Mouse (Mus musculus) layer of hippocampus, postnatal 36 days (tissue): Measurements from ENCODE around the gene Pea15a. TPM values are rescaled to one million over a fixed set of nuclear protein-coding genes. Genes with fewer than 3 reads are reported as not detected.
"Not testable (repeated sequence)": the region's sequence is repeated elsewhere in the genome, so short reads cannot be mapped to it uniquely, and the experiment has no call there.

Experiments
- DNase-seq, 2 experiments: peaks; one replicate each; pipeline ENCODE4 v3.0.0; 2022
- total RNA-seq, 2 experiments: library from RNA; stranded (reverse); gene quantifications; 2 replicates each; pipeline ENCODE4 v1.2.3; 2021

The Pea15a gene
- total RNA-seq, result 100 to 1,000 TPM; 418 to 426 TPM

DNA sequence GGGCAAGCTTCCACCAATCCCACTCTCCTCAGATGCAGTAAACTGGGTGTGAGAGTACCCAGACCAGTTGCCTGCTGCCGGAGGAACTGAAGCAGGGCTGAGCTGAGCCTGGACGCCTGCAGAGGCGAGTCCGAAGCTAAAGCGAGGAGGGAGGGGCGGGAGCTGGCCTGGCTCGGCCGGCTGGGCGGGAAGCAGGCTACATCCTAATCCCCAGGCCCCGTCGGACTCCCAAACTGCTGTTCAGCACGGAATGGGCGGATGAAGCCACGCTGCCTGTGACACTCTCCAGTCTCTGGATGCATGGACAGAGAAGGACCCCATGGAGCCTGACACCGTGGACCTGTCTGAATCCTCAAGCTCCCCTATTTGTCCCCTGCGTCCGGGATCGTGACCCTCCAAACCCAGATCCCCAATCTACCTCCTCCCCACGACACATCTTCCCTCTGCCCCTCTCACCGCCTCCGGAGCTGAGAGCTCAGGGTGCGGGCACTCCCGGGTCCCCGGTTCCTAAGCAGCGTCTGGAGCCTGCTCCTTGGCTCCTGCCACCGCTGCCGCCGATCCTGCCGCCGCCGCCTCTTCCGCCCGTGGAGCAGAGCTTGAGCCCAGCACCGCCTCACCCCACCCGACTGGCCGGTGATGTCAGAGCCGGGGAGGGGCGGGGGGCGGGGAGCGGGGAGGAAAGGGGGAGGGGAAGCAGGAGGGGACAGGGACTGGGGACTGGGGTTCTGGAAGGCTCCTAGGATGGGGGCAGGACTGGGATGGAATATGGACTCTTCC lies at the start of gene Pea15a:
Gene Pea15a, minus strand, starts transcription at position 664 of the 777 bp plus-strand sequence.
- peak; percentile 82 to 84 for DNase-seq

DNA sequence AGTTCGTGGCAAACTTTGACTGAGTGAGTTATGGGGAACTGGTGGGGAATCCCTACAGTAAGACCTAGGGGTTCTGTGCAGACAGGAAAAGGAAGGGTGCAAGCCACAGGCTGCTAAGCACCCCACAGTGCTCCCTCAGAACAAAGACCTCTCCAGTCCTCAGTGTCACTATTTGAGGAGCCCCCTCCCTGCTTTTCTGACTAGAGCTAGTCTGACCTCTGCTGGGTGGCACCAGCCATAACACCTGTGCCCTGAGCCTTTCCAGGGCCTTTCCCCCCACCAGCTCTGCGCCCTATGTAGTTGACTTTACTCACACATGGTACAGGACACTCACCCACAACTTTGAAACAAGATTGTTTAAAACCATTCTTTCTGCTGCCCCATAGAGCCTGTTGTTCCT lies 41.1 kb upstream of the Pea15a start:
- DNase-seq, result peak in 1 of 2 experiments; percentile 11

DNA sequence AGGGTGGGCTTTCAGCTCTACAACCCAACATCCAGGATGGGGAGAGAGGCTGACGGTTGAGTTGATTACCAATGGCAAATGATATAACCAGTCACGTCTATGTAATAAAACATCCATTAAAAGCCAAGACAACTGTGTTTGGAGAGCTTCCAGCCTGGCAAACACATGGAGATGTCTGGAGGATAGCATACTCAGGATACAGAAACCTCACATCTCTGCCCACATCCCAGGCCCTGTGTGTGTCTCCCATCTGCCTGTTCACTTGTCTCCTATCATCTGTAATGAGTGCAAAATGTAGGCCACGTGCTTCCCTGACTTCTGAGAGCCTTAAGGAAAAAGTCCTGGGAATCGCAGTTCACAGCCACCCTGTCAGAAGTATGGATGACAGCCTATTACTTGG lies 40.6 kb upstream of the Pea15a start:
- DNase-seq, result peak; percentile 17 to 24

DNA sequence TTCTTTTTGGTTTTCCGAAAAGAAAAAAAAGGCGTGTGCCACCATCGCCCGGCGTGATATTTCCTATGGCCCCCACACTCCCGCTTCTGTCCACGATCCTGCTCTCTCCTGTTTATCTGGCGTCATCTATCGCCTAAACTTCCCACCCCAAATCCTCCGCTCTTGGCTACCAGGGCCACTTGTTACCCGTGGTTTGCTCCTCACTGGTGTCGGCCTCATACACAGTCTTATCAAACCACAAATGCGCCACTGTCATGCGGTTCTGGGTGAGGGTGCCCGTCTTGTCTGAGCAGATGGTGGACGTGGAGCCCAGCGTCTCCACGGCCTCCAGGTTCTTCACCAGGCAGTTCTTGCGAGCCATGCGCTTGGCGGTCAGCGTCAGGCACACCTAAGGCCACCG lies 38.0 kb upstream of the Pea15a start:
- DNase-seq, result not testable (repeated sequence)

DNA sequence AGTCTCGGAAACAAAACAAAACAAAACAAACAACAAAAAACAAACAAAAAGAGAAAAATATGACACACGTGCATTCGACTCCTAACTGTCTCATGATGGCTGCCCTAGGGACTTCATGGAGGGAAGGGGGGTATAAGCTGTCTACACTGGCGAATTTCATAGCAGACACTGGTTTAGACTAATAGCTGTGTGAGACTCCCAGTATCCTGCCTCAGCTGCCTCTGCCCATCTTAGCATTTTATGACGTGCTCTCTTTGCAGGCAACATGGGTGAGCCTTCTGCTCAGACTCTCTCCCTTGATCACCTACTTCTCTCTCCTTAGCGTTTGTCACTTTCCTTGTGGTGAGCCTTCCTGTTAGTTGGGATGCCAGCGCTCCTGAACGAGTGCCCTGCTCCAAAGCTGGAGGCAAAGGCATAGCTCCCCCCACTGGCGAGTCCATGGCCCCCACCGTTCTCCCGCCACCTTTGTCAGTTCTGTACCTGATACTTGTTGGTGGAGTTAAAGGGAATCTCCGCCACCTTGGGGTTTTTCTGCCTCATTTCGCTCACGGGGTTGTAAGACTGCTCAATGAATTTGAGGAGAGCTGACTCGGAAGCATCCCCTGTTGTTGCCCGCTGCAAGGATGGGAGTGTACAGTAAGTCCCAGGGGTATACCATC lies 37.1 kb upstream of the Pea15a start:
- no peak for DNase-seq

DNA sequence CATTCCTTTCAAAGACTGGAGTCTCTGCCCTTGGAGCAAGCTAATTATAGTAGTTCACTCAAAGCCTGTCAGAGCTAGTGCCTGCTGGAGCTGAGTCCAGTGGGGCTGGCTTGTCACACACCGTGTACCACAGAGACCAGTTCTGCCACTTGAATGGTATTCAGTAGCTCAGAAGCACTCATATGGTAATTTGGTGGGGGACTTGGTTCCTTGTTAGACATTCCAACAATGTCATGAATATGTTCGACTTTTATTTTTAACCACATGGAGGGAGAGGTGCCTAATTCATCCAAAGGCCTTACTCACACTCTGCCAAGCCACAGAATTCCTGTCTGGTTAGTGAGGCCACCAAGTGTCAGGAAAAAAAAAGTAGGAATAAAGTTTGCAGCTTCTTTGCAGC lies 35.8 kb upstream of the Pea15a start:
- no peak for DNase-seq

DNA sequence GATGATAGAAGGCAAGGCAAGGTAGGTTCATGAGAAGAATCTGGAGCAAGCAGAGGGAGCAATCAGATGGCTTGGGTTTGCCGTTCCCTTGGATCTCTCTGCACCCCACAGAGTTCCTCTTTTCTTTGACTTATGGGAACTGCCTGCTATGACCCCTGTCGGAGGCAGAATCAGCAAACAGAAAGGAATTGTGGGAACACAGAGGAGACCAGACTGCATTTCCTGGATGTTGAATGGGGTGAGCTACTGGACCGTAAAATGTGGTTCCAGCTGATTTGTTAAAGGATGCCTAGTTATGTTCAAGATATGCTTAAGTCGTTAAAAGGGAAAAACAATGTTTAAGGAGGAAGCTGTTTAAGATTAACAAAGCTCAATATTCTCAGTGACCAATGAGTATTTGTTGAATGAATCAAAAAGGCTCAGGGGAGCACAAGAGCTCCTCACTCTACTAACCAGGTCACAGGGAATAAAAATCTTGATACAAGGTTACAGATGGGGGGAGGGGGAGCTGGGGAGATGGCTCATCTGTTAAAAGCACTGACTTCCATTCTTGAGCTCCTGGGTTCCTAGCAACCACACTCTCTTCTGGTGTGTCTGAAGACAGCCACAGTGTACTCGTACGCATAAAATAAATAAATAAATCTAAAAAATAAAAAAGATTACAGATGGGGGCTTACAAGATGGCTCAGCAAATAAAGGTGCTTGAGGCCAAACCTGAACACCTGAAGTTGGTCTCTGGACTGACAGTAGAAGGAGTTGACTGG lies 34.5 kb upstream of the Pea15a start:
- DNase-seq, result no peak

DNA sequence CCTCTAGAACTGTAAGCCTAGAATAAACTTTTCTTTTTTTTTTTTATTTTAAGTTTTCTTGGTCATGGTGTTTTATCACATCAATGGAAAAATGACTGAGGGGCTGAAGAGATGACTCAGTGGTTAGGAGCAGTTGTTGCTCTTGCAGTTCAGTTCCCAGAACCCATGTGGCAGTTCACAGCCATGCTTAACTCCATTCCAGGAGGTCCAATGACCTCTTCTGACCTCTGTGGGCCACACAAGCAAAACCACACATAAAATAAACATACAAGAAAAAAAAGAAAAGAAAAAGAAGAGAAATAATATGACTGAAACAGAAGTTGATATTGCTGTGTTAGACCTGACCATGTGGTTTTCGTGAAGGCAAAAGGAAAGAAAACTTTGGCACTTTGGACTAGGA lies 22.6 kb upstream of the Pea15a start:
- no peak for DNase-seq

DNA sequence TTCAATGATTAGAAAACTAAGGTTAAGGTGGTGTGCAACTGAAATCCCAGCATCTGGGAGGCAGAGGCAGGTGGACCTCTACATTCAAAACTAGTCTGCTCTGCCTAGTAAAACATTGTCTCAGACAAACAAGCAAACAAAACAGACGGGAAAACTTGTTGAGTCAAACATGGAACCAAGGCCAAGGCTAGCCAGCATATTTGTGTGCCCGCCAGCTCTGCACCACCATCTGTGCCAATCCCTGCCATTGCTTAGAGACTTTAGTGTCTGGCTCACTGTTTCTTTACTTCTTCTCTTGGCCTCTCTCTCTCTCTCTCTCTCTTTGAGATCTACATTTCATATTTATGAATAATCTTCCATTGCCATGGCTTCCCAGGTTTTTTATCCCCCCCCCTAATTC lies 21.6 kb upstream of the Pea15a start:
- DNase-seq, result no peak

DNA sequence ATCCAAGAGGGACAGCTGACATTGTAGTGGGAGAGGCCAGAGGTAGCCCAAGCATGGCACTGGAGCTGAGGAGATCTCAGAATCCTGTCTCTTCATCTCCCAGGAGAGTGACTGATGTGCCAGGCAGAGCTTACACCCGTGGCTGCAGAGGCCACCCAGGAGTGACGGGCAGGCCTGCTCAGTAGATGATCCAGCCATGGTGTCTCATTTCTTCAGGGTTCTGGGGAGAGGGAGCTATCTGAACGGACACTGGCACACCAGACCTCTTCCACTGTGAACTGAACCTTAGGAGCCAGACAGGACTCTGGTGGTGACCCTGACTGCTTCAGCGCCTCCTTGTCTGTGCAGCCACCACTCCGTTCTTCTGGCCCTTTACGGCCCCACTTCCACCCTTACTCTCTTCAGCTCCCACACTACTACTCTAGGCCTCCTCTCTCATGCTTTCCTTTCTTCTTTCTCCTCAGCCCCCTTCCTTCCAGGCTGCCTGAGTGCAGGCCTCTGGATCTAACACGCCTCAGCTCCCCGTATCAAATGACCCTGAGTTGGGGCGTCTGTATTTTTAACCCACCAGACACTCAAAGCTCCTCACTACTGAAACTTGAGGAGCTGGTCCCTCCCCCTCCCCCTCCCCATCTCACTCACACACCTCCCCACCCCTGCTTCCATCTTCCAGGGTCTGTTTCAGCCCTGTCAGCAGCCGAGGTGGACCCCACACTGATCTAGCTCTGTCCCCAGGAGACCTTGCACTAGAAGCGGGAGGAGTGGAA lies 14.9 kb upstream of the Pea15a start:
- no peak for DNase-seq

DNA sequence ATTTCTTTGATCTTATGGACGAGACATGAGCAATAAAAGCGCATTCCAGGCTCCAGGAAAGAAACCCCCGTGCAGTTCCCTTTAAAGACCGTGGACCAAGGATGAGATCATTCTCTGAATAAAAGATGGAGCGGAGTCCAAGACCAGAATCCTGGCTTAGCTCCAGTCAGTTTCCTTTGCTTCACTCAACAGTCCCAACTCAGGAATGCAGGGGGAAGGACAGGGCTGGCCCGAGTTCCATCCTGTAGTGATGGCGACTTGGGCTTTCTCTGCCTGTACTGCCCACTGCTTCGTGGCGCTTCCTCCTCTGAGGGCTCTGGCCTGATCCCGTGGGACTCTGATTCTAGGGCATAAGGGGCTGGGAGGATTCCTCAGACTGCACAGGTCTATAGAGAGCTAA lies 13.8 kb upstream of the Pea15a start:
- DNase-seq, result peak in 1 of 2 experiments; percentile 35

DNA sequence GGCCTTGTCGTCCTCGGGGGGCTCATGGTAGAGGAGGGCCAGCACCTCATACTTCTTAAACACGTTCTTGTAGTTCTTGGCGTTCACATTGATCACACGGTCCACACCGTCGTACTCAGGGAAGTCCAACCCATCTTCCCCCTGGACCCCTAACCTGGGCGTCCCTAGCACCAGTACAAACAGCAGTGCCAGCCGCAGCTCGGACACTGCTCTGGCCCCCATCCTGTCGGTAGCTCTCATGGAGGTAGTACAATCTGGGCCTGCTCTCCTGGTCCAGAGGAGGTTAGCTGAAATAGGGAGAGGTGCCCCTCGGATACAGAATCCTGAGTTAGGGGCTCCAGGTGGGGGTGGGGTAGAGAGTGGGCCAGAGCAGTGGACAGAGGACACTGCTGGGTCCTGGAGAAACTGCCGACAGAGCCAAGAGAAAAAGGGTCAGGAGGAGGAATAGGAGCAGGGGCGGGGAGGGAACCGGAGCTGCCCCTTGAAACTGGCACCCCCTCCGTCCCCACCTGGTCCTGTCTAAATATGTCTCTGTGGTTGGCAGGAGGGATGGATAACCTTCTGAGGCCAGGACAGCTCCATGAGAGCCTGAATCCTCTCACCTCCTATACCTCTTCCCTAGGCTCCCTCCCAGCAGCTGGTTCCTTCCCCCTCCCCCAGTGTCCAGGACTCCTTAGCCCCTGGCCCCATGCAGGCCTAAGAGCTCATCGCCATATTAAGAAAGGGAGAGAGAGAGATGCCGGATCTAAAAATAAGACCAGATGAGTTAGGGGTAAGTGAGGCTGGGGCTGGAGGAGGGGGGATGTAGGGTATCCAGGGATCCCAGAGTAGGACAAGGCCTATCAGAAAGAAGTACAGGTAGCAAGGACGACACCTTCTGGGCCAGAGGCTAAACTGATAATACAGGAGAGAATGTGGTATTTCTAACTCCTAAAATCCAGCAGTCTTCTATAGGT lies 13.1 kb upstream of the Pea15a start, which contains the start of gene Casq1:
Gene Casq1, minus strand, starts transcription at position 418 of the 956 bp plus-strand sequence.
- DNase-seq, result no peak

DNA sequence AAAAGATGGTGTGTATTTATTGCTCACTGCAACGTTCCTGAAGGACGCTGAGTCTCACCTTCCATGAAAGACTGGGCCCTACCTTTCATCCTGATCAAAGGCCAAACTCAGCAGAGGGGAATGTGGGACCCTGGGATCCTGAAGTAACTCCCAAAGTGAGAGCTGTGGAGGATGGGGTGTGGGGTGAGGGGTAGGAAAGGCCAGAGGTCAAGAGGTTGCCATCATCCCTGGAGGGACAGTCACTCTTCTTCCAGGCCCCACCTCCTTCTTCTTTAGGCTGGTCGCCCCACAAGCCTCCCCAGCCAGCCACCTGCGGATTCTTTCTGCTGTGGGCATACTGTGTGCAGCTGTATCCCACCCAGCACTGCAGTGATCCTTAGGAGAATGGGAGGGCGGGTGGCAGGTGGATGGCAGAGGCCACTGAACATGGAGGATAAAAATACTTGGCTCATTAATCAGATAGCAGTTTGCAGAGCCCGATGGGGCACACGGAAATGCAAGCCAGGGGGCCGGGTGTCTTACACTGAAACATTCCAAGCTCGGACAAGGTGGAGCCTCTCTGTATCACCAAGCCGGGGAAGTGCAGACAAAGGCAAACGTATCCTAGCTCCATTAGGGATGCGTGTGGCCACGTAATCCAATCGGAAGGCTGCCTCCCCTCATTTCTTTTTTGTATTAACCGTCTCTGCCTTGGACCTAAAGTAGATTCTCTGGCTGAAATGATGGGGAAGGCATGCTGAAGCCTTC lies 11.7 kb upstream of the Pea15a start:
- no peak for DNase-seq

DNA sequence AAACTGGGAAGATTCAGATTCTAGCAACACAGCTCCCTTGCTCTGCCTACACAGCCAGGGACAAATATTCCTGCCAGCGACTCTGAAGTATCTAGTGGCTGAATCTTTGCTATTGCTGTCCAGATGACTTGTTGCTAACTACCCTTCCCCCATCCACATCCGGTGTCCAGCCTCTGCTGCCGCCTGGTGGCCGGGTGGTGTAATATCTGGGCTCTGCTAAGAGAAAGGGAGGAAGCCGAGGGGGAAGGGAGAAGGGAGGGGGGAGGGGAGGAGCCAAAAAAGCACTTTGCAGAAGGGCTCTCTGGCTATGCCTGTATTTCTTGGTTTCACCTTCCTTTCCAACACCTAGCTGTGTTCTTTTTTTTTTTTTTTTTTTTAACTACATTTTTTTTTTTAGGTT lies 10.5 kb upstream of the Pea15a start:
- DNase-seq, result peak; percentile 93 to 94

DNA sequence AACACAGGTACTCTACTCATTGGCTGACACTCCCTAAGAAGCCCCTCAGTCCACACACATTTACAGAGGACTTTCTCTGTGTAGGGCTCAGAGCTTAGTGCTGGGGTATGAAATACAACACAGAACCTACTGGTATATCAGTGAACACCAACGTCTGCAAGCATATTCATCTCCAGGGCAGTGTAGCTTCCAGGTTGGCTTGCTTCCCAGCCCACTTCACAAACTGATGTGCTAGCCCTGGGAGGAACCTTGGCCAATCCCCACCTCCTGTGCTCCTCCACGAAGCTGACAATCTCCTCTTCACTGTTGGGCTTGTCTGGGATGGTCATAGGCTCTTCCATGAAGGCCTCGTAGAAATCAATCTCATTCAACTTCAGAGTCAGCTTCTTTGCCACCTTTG lies 8.1 kb upstream of the Pea15a start:
- no peak for DNase-seq

DNA sequence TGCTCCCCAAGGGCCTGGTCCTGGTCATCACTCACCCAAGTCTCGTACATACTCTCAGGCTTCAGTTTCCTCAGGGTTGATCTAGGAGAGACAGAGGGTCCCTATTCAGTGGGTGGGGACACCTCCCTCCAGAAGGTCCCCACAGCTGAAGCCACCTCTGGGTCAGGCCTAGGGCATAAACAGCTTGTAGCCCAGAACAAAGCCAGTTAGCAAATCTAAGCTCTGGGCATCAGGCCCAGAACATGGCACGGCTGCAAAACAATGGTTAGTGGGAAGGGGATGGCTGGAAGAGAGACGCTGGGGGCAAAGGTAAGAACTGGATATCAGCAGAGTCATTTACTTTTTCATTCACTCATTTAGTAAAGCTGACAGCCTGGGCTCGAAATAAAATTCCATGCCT lies 7.2 kb upstream of the Pea15a start:
- DNase-seq, result no peak

DNA sequence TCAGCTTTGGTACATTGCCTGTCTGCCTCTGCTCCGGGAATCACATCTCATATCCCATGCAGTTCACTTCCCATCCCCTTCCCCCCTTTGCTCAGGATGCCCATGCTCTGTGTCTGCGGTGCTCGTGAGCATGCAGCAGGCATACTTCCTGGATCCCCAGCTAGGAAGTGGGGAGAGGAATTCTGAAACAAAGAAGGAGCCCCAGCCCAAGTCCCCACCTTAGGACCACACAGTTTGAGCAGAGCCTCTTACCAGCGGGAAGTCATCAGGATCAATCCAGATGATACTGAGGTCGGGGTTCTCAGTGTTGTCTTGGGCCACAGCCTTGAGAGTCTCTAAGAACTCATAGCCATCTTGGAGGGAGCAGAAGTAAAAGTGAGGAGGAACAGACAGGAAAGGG lies 6.2 kb upstream of the Pea15a start:
- no peak for DNase-seq

DNA sequence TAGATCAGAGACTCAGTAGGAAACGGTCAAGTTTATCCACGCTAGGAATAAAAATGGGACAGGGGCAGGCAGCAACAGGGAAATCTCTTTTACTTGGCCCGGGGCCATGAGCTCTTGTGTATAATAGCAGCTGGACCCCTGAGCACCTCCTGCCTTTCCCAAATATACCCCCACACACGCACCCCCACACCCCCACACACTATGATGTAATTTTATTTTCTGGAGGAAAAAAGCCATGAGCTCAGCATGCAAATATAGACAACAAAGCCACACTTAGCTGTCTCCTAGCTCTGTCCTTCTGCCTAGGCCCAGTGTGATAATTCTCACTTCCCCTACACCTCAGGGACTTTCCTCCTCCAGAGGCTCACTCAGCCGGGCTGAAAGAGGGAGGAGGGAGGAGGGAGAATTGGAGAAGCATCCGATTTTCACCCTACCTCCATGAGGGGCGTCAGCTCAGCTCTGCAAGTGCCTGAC lies 544 bp upstream of the Pea15a start:
- DNase-seq, result no peak

DNA sequence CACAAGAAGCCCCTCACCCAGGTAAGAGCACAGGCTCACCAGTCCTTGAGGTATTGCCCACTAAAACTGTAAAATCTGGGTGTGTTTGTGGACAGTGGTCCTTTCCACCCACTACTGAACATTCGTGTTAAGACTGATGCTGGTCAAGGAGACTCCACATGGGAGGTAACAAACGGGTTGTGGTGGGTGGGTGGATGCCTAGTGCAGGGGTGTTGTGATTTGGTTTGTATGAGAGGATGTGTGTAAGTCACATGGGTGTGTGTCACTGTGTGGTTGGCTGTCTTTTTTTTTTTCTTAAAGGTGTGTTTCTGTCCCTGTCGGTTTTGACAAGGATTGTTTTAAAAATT lies 890 bp downstream of the Pea15a start:
- no peak for DNase-seq
